ENCODE assay signal across 15 mouse cellular contexts in genomic region chr11:97826414-97826813, GRCm38 (mm10). TPM values are rescaled to one million over a fixed set of nuclear protein-coding genes. Genes with fewer than 3 reads are reported as not detected.
A peak's percentile ranks its signal among the peaks of the same experiment; 100 is the strongest.
DNase-seq lines count a peak whose midpoint lies in the region; ATAC-seq and TF ChIP-seq lines count a peak whose summit lies in the region.
"Had no signal": no experiment of that assay in that cellular context is flagged by ENCODE, and none has a peak within 500 bp of the region (broad histone marks: within the 10 kb centered on the region; RNA-seq: fewer than 3 reads in every experiment).

No protein-coding gene starts in this region.

- peaks cover 54% of the 10 kb centered on the region for H3K4me1 ChIP-seq in liver, embryonic 15.5 days (replicated peaks)
- peaks cover 24% of the 10 kb centered on the region for H3K4me1 ChIP-seq in intestine, embryonic 16.5 days (ENCODE audit: control insufficient read depth, insufficient read depth, low read length)
- no peaks in the 10 kb centered on the region for H3K4me1 ChIP-seq in stomach, postnatal 0 days (replicated peaks; ENCODE audit: control insufficient read depth, insufficient read depth)
- H3K4me1 ChIP-seq: limb, embryonic 13.5 days had no signal

- no peak for TF ChIP-seq CTCF in stomach, postnatal 0 days (IDR thresholded peaks at IDR 0.05; ENCODE audit: low read depth)

- no peaks in the 10 kb centered on the region for H3K9me3 ChIP-seq in liver, embryonic 15.5 days (replicated peaks)
- H3K9me3 ChIP-seq in intestine, embryonic 16.5 days (ENCODE audit: control insufficient read depth, low read length): no peaks in the 10 kb centered on the region
- H3K9me3 ChIP-seq in stomach, postnatal 0 days (ENCODE audit: control insufficient read depth, low read length): no peaks in the 10 kb centered on the region
- H3K9me3 ChIP-seq: limb, embryonic 13.5 days had no signal

- no peak for TF ChIP-seq EP300 in stomach, postnatal 0 days (optimal IDR thresholded peaks at IDR 0.05)

- H3K27ac ChIP-seq in liver, embryonic 15.5 days (replicated peaks): no peak overlapping the region; the same call in 1 of the 2 replicates
- peak overlapping the region; percentile 64 for H3K27ac ChIP-seq in intestine, embryonic 16.5 days (ENCODE audit: low read length)
- peak overlapping the region; percentile 61; the same call in 1 of the 2 replicates for H3K27ac ChIP-seq in stomach, postnatal 0 days (replicated peaks)
- H3K27ac ChIP-seq: limb, embryonic 13.5 days had no signal

- H3K27me3 ChIP-seq in liver, embryonic 15.5 days: no peaks in the 10 kb centered on the region
- H3K27me3 ChIP-seq in intestine, embryonic 16.5 days (replicated peaks; ENCODE audit: control insufficient read depth, insufficient read depth, low read length): no peaks in the 10 kb centered on the region
- H3K27me3 ChIP-seq in stomach, postnatal 0 days (ENCODE audit: control insufficient read depth, insufficient read depth, low read length): no peaks in the 10 kb centered on the region
- H3K27me3 ChIP-seq: limb, embryonic 13.5 days had no signal

- H3K4me2 ChIP-seq in liver, embryonic 15.5 days: 0 out of 2 replicates have a peak overlapping the region, but pooled peaks have one; percentile 17
- H3K4me2 ChIP-seq in intestine, embryonic 16.5 days (ENCODE audit: low read depth, low read length): no peak overlapping the region; the same call in 1 of the 2 replicates
- no peak overlapping the region for H3K4me2 ChIP-seq in stomach, postnatal 0 days (replicated peaks; ENCODE audit: low read depth)
- H3K4me2 ChIP-seq: limb, embryonic 13.5 days had no signal

- peaks cover 38% of the 10 kb centered on the region for H3K36me3 ChIP-seq in liver, embryonic 15.5 days (replicated peaks)
- H3K36me3 ChIP-seq in intestine, embryonic 16.5 days (ENCODE audit: control insufficient read depth, insufficient read depth, low read length): peaks cover 17% of the 10 kb centered on the region
- peaks cover 17% of the 10 kb centered on the region for H3K36me3 ChIP-seq in stomach, postnatal 0 days (ENCODE audit: control insufficient read depth, insufficient read depth, low read length)

- H3K4me3 ChIP-seq in liver, embryonic 15.5 days (replicated peaks): no peak overlapping the region
- H3K4me3 ChIP-seq in intestine, embryonic 16.5 days (ENCODE audit: low read length): no peak overlapping the region
- no peak overlapping the region for H3K4me3 ChIP-seq in stomach, postnatal 0 days (ENCODE audit: low read depth, low read length)
- H3K4me3 ChIP-seq: limb, embryonic 13.5 days had no signal

- ATAC-seq in liver, embryonic 15.5 days (ENCODE audit: insufficient read depth): no peak
- peak; percentile 62 for ATAC-seq in intestine, embryonic 16.5 days
- no peak for ATAC-seq in stomach, postnatal 0 days (ENCODE audit: low FRiP score, low TSS enrichment)

- intact Hi-C loops in left cerebral cortex, postnatal 4 days (cut with DNase I): no loop called here

- WGBS in liver, embryonic 15.5 days (ENCODE audit: insufficient replicate concordance): 24% methylated on average over 7 of the region's 7 CpGs
- WGBS in intestine, embryonic 16.5 days: 55% methylated on average over 7 of the region's 7 CpGs
- 48% methylated on average over 7 of the region's 7 CpGs for WGBS in stomach, postnatal 0 days

- H3K9ac ChIP-seq in liver, embryonic 15.5 days: no peak overlapping the region
- H3K9ac ChIP-seq in intestine, embryonic 16.5 days (ENCODE audit: low read depth, low read length): no peak overlapping the region
- H3K9ac ChIP-seq in stomach, postnatal 0 days (ENCODE audit: low read length): no peak overlapping the region
- H3K9ac ChIP-seq: limb, embryonic 13.5 days had no signal

- DNase-seq in liver (no peak), R1 (ENCODE audit: low read depth, low spot score) (peak; percentile 58)
- DNase-seq in stomach, postnatal 0 days (ENCODE audit: low spot score): no peak
- no peak for DNase-seq in cerebellum, postnatal 10 days
- DNase-seq in left cerebral cortex, postnatal 4 days: no peak
- DNase-seq: cerebellum, adult 2 months; heart, adult 18-20 months; kidney, adult 18-20 months; layer of hippocampus, adult 9-11 months; retina, postnatal 1 day had no signal

RNA-seq across cellular contexts. Expression of gene B230217C12Rik, which starts 14.2 kb away (rescaled TPM):
- 0.30 and 0.39 TPM in 2 replicates for polyA plus RNA-seq in liver, embryonic 15.5 days (2015; fragmentation: Nextera tagmentation; extraction: Ambion mirVana)
- 4.1 TPM in 2 replicates for polyA plus RNA-seq in intestine, embryonic 16.5 days (2015; fragmentation: Nextera tagmentation; extraction: Ambion mirVana)
- 1.1 and 1.9 TPM in 2 replicates for polyA plus RNA-seq in stomach, postnatal 0 days (2015; fragmentation: Nextera tagmentation; extraction: Ambion mirVana)
- total RNA-seq in left cerebral cortex, postnatal 4 days (2021): 10 to 100 TPM; 27.1 to 29.0 TPM

RNA-seq across cellular contexts. Expression of gene Lasp1, which starts 27.6 kb away (rescaled TPM):
- 31.4 and 36.7 TPM in 2 replicates for polyA plus RNA-seq in liver, embryonic 15.5 days (2015; fragmentation: Nextera tagmentation; extraction: Ambion mirVana)
- polyA plus RNA-seq in intestine, embryonic 16.5 days (2015; fragmentation: Nextera tagmentation; extraction: Ambion mirVana): 141 and 148 TPM in 2 replicates
- 84.0 and 90.1 TPM in 2 replicates for polyA plus RNA-seq in stomach, postnatal 0 days (2015; fragmentation: Nextera tagmentation; extraction: Ambion mirVana)
- total RNA-seq in left cerebral cortex, postnatal 4 days (2021): 100 to 1,000 TPM; 190 to 199 TPM

RNA-seq across cellular contexts. Expression of gene Rpl23, which starts 44.2 kb away (rescaled TPM):
- polyA plus RNA-seq in liver, embryonic 15.5 days (2015; fragmentation: Nextera tagmentation; extraction: Ambion mirVana): 185 and 242 TPM in 2 replicates
- polyA plus RNA-seq in intestine, embryonic 16.5 days (2015; fragmentation: Nextera tagmentation; extraction: Ambion mirVana): 466 and 491 TPM in 2 replicates
- 585 and 586 TPM in 2 replicates for polyA plus RNA-seq in stomach, postnatal 0 days (2015; fragmentation: Nextera tagmentation; extraction: Ambion mirVana)
- total RNA-seq in left cerebral cortex, postnatal 4 days (2021): 100 to 1,000 TPM; 614 to 660 TPM

RNA-seq across cellular contexts. Expression of gene 1700001P01Rik, which starts 50.7 kb away (rescaled TPM):
- polyA plus RNA-seq in liver, embryonic 15.5 days (2015; fragmentation: Nextera tagmentation; extraction: Ambion mirVana): not detected in 2 replicates
- polyA plus RNA-seq in intestine, embryonic 16.5 days (2015; fragmentation: Nextera tagmentation; extraction: Ambion mirVana): not detected in 2 replicates
- polyA plus RNA-seq in stomach, postnatal 0 days (2015; fragmentation: Nextera tagmentation; extraction: Ambion mirVana): not detected in 2 replicates
- total RNA-seq in left cerebral cortex, postnatal 4 days (2021): 1 to 10 TPM in 1 of 2 experiments, not detected in 1; 2.0 TPM
- total RNA-seq: heart, adult 18-20 months; heart, postnatal 25 days had no signal
- polyA plus RNA-seq: embryonic facial prominence, embryonic 14.5 days had no signal

RNA-seq across cellular contexts. Expression of gene Fbxo47, which starts 57.5 kb away (rescaled TPM):
- polyA plus RNA-seq in liver, embryonic 15.5 days (2015; fragmentation: Nextera tagmentation; extraction: Ambion mirVana): 0.40 and 0.44 TPM in 2 replicates
- polyA plus RNA-seq in intestine, embryonic 16.5 days (2015; fragmentation: Nextera tagmentation; extraction: Ambion mirVana): 0.26 and 0.78 TPM in 2 replicates
- 0.29 and 0.34 TPM in 2 replicates for polyA plus RNA-seq in stomach, postnatal 0 days (2015; fragmentation: Nextera tagmentation; extraction: Ambion mirVana)
- total RNA-seq in left cerebral cortex, postnatal 4 days (2021): under 1 TPM; 0.46 to 0.74 TPM
